Mouse (Mus musculus) limb, embryonic 11.5 days (tissue): Measurements from ENCODE around the gene Oaz1. TPM values are rescaled to one million over a fixed set of nuclear protein-coding genes. Genes with fewer than 3 reads are reported as not detected.

ENCODE experiments used
- ATAC-seq: fragments of 200-750 bp; cut with Nextera tagmentation; 2 replicates; pipeline ENCODE4 v1.8.0; 2017; ENCODE audit warnings: low read depth; ENCODE audit not compliant: insufficient number of reproducible peaks, low FRiP score, low TSS enrichment
- DNase-seq: peaks from one replicate; pipeline ENCODE4 v3.0.0-alpha.2; 2015; ENCODE audit warnings: low spot score
- H3K27ac ChIP-seq: fragments of 300-500 bp; sonication (generic); replicated peaks from 2 replicates; pipeline ENCODE4 v1.5.1; 2014; ENCODE audit warnings: low read depth, mild to moderate bottlenecking, low read length
- H3K27me3 ChIP-seq: fragments of 300-500 bp; sonication (generic); 2 replicates; pipeline ENCODE4 v1.6.1; 2014; ENCODE audit warnings: mild to moderate bottlenecking, low read length, mixed read lengths; ENCODE audit not compliant: control insufficient read depth, insufficient read depth
- H3K36me3 ChIP-seq: fragments of 300-500 bp; sonication (generic); 2 replicates; pipeline ENCODE4 v1.6.1; 2014; ENCODE audit warnings: mild to moderate bottlenecking, low read length, moderate library complexity, mixed read lengths; ENCODE audit not compliant: control insufficient read depth, insufficient read depth
- H3K4me1 ChIP-seq: fragments of 300-500 bp; sonication (generic); 2 replicates; pipeline ENCODE4 v1.6.1; 2014; ENCODE audit warnings: low read length, mixed read lengths; ENCODE audit not compliant: control insufficient read depth, insufficient read depth
- H3K4me2 ChIP-seq: fragments of 300-500 bp; sonication (generic); 2 replicates; pipeline ENCODE4 v1.6.1; 2014; ENCODE audit warnings: low read depth, mild to moderate bottlenecking, moderate library complexity; ENCODE audit not compliant: severe bottlenecking
- H3K4me3 ChIP-seq: fragments of 300-500 bp; sonication (generic); 2 replicates; pipeline ENCODE4 v1.5.1; 2014; ENCODE audit warnings: low read depth, low read length
- H3K9ac ChIP-seq: fragments of 300-500 bp; sonication (generic); 2 replicates; pipeline ENCODE4 v1.6.1; 2014; ENCODE audit warnings: mild to moderate bottlenecking, low read length
- H3K9me3 ChIP-seq: fragments of 300-500 bp; sonication (generic); 2 replicates; pipeline ENCODE4 v1.6.1; 2016; ENCODE audit warnings: low read length; ENCODE audit not compliant: control insufficient read depth
- WGBS: fragments of 180-500 bp; shearing (Covaris S2); extraction: QIAGEN DNeasy Blood & Tissue Kit; methylation state at CpG from one replicate; pipeline ENCODE4 v1.1.7; 2014; 5-methylcytosine and 5-hydroxymethylcytosine counted together
- polyA plus RNA-seq: library from polyadenylated mRNA; unstranded; fragments of >200 nt; fragmentation: Nextera tagmentation; extraction: Ambion mirVana; gene quantifications from 2 replicates; pipeline ENCODE4 v1.2.1, GENCODE M21; 2014

The Oaz1 gene
- polyA plus RNA-seq, 1 experiment from 2014 or later, result 2,108 TPM

- WGBS, result 72% methylated on average over 7 of the region's 7 CpGs
- Histone ChIP-seq H3K4me3 (no peak overlapping the region), H3K9ac (no peak overlapping the region), H3K4me2 (no peak overlapping the region), H3K27me3 (peaks cover 37% of the 10 kb centered on the region), H3K36me3 (peaks cover 5% of the 10 kb centered on the region), H3K9me3 (no peaks in the 10 kb centered on the region), H3K27ac (no peak overlapping the region), H3K4me1 (peaks cover 19% of the 10 kb centered on the region)
- no peak for ATAC-seq
- DNase-seq, result no peak
These were observed 6.4 kb downstream of the Oaz1 start for GRCm38 (mm10) chr10:80832818-80833217.

GRCm38 (mm10) chr10:80835617-80836016 lies 9.2 kb downstream of the Oaz1 start:
- H3K9me3 ChIP-seq, result no peaks in the 10 kb centered on the region
- no peak overlapping the region for H3K27ac ChIP-seq
- H3K27me3 ChIP-seq, result peaks cover 37% of the 10 kb centered on the region
- peaks cover 9% of the 10 kb centered on the region; the same call in 1 of the 2 replicates for H3K4me1 ChIP-seq
- DNase-seq (no peak), ATAC-seq (no peak)
- H3K9ac ChIP-seq, result no peak overlapping the region; the same call in 1 of the 2 replicates
- WGBS, result 58% methylated on average over 30 of the region's 30 CpGs
- H3K36me3 ChIP-seq, result no peaks in the 10 kb centered on the region; the same call in 1 of the 2 replicates
- no peak overlapping the region for H3K4me2 ChIP-seq
- H3K4me3 ChIP-seq, result 0 out of 2 replicates have a peak overlapping the region, but pooled peaks have one; percentile 5

- DNase-seq, result no peak
- H3K36me3 ChIP-seq, result no peaks in the 10 kb centered on the region; the same call in 1 of the 2 replicates
- peaks cover 37% of the 10 kb centered on the region for H3K27me3 ChIP-seq
- 47% methylated on average over 7 of the region's 7 CpGs for WGBS
- no peak overlapping the region for H3K27ac ChIP-seq
- no peak for ATAC-seq
- H3K4me2 ChIP-seq, result no peak overlapping the region
- no peak overlapping the region for H3K9ac ChIP-seq
- H3K4me3 ChIP-seq, result no peak overlapping the region
- no peaks in the 10 kb centered on the region for H3K4me1 ChIP-seq
- H3K9me3 ChIP-seq, result no peaks in the 10 kb centered on the region
These were observed 10.5 kb downstream of the Oaz1 start for GRCm38 (mm10) chr10:80836949-80837379.

- ATAC-seq, result no peak
- Histone ChIP-seq H3K36me3 (no peaks in the 10 kb centered on the region; the same call in 1 of the 2 replicates), H3K27ac (no peak overlapping the region), H3K27me3 (peaks cover 46% of the 10 kb centered on the region), H3K4me2 (no peak overlapping the region), H3K4me3 (no peak overlapping the region), H3K4me1 (no peaks in the 10 kb centered on the region), H3K9ac (no peak overlapping the region), H3K9me3 (no peaks in the 10 kb centered on the region)
- WGBS, result 20% methylated on average over 2 of the region's 2 CpGs
- DNase-seq, result no peak
These were observed 11.4 kb downstream of the Oaz1 start for GRCm38 (mm10) chr10:80837827-80838226.

GRCm38 (mm10) chr10:80838346-80838912 lies 12.0 kb downstream of the Oaz1 start:
- no peak overlapping the region for H3K4me3 ChIP-seq

GRCm38 (mm10) chr10:80839848-80840247 lies 13.4 kb downstream of the Oaz1 start:
- H3K36me3 ChIP-seq, result no peaks in the 10 kb centered on the region; the same call in 1 of the 2 replicates
- ATAC-seq (no peak), DNase-seq (no peak)
- no peak overlapping the region for H3K9ac ChIP-seq
- peaks cover 49% of the 10 kb centered on the region for H3K27me3 ChIP-seq
- no peaks in the 10 kb centered on the region for H3K9me3 ChIP-seq
- H3K27ac ChIP-seq, result no peak overlapping the region
- H3K4me1 ChIP-seq, result peaks cover 10% of the 10 kb centered on the region; the same call in 1 of the 2 replicates
- WGBS, result 64% methylated on average over 6 of the region's 6 CpGs
- no peak overlapping the region for H3K4me2 ChIP-seq
- no peak overlapping the region for H3K4me3 ChIP-seq

More at GRCm38 (mm10) chr10:80838346-80838912, 12.0 kb downstream of the Oaz1 start:
- ATAC-seq (no peak), DNase-seq (no peak)
- no peak overlapping the region for H3K27ac ChIP-seq
- WGBS, result 52% methylated on average over 2 of the region's 2 CpGs
- H3K9ac ChIP-seq, result no peak overlapping the region
- peaks cover 48% of the 10 kb centered on the region for H3K27me3 ChIP-seq
- no peaks in the 10 kb centered on the region; the same call in 1 of the 2 replicates for H3K36me3 ChIP-seq
- H3K4me1 ChIP-seq, result peaks cover 2% of the 10 kb centered on the region; the same call in 1 of the 2 replicates
- H3K9me3 ChIP-seq, result no peaks in the 10 kb centered on the region
- no peak overlapping the region for H3K4me2 ChIP-seq

GRCm38 (mm10) chr10:80841685-80842084 lies 15.2 kb downstream of the Oaz1 start:
- no peak for ATAC-seq
- no peak overlapping the region for H3K9ac ChIP-seq
- no peak overlapping the region for H3K4me2 ChIP-seq
- no peak overlapping the region for H3K27ac ChIP-seq
- no peaks in the 10 kb centered on the region for H3K9me3 ChIP-seq
- WGBS, result 75% methylated on average over 2 of the region's 2 CpGs
- no peak overlapping the region for H3K4me3 ChIP-seq
- no peak for DNase-seq
- H3K4me1 ChIP-seq, result peaks cover 10% of the 10 kb centered on the region; the same call in 1 of the 2 replicates
- H3K36me3 ChIP-seq, result no peaks in the 10 kb centered on the region
- peaks cover 39% of the 10 kb centered on the region for H3K27me3 ChIP-seq

- H3K9me3 ChIP-seq, result no peaks in the 10 kb centered on the region
- no peak overlapping the region for H3K27ac ChIP-seq
- peaks cover 10% of the 10 kb centered on the region; the same call in 1 of the 2 replicates for H3K4me1 ChIP-seq
- H3K4me3 ChIP-seq, result no peak overlapping the region
- H3K36me3 ChIP-seq, result no peaks in the 10 kb centered on the region
- peaks cover 37% of the 10 kb centered on the region for H3K27me3 ChIP-seq
- ATAC-seq, result no peak
- WGBS, result 87% methylated on average over 15 of the region's 15 CpGs
- H3K9ac ChIP-seq, result no peak overlapping the region
- no peak overlapping the region for H3K4me2 ChIP-seq
- no peak for DNase-seq
These were observed 15.9 kb downstream of the Oaz1 start for GRCm38 (mm10) chr10:80842334-80842733.
